Mouse (Mus musculus) midbrain, postnatal 0 days (tissue): ENCODE results near the gene G430095P16Rik. TPM values are rescaled to one million over a fixed set of nuclear protein-coding genes. Genes with fewer than 3 reads are reported as not detected.
A peak's percentile ranks its signal among the peaks of the same experiment; 100 is the strongest.

Source experiments
- ATAC-seq: fragments of 200-750 bp; cut with Nextera tagmentation; 2 replicates; pipeline ENCODE4 v1.8.0; 2017; ENCODE audit warnings: moderate number of reproducible peaks, mild to moderate bottlenecking, moderate TSS enrichment, moderate library complexity; ENCODE audit not compliant: low FRiP score
- DNase-seq: peaks from one replicate; pipeline ENCODE4 v3.0.0-alpha.2; 2015; ENCODE audit warnings: low spot score
- H3K27ac ChIP-seq: fragments of 300-500 bp; sonication (generic); 2 replicates; pipeline ENCODE4 v1.5.1; 2014; ENCODE audit warnings: low read depth, mild to moderate bottlenecking, low read length, mixed read lengths
- H3K27me3 ChIP-seq: fragments of 300-500 bp; sonication (generic); 2 replicates; pipeline ENCODE4 v1.6.1; 2014; ENCODE audit warnings: low read length, control low read depth, mixed read lengths; ENCODE audit not compliant: insufficient read depth
- H3K36me3 ChIP-seq: fragments of 300-500 bp; sonication (generic); 2 replicates; pipeline ENCODE4 v1.6.1; 2014; ENCODE audit warnings: low read length, control low read depth, mixed read lengths; ENCODE audit not compliant: insufficient read depth
- H3K4me1 ChIP-seq: fragments of 300-500 bp; sonication (generic); 2 replicates; pipeline ENCODE4 v1.6.1; 2014; ENCODE audit warnings: mild to moderate bottlenecking, control low read depth, antibody characterized with exemption, low read length, mixed read lengths; ENCODE audit not compliant: insufficient read depth
- H3K4me2 ChIP-seq: fragments of 300-500 bp; sonication (generic); 2 replicates; pipeline ENCODE4 v1.6.1; 2014; ENCODE audit warnings: low read depth, mild to moderate bottlenecking, low read length, mixed read lengths; ENCODE audit not compliant: poor library complexity, severe bottlenecking
- H3K4me3 ChIP-seq: fragments of 300-500 bp; sonication (generic); 2 replicates; pipeline ENCODE4 v1.5.1; 2014; ENCODE audit warnings: low read depth, mild to moderate bottlenecking, low read length, moderate library complexity
- H3K9ac ChIP-seq: fragments of 300-500 bp; sonication (generic); replicated peaks from 2 replicates; pipeline ENCODE4 v1.6.1; 2014; ENCODE audit warnings: mild to moderate bottlenecking, low read length, moderate library complexity, mixed read lengths; ENCODE audit not compliant: poor library complexity, severe bottlenecking
- H3K9me3 ChIP-seq: fragments of 300-500 bp; sonication (generic); 2 replicates; pipeline ENCODE4 v1.6.1; 2016; ENCODE audit warnings: low read length, control low read depth
- CTCF ChIP-seq: IDR thresholded peaks from 2 replicates; pipeline ENCODE4 v1.5.1; 2016; ENCODE audit warnings: antibody characterized with exemption, mild to moderate bottlenecking
- WGBS: fragments of 180-500 bp; shearing (Covaris S2); extraction: QIAGEN DNeasy Blood & Tissue Kit; methylation state at CpG from one replicate; pipeline ENCODE4 v1.1.7; 2014; 5-methylcytosine and 5-hydroxymethylcytosine counted together
- polyA plus RNA-seq: library from polyadenylated mRNA; unstranded; fragments of >200 nt; fragmentation: Nextera tagmentation; extraction: Ambion mirVana; gene quantifications from 2 replicates; pipeline ENCODE4 v1.2.1, GENCODE M21; 2015
- total RNA-seq: library from RNA; depleted of rRNA; stranded (reverse); fragments of >200 nt; gene quantifications from 2 replicates; pipeline ENCODE4 v1.2.3, GENCODE M21; 2014

The G430095P16Rik gene
- total and polyA plus RNA-seq, 2 experiments from 2014 or later = 0.39 TPM; not detected in 1

- Histone ChIP-seq H3K4me3 (no peak overlapping the region; the same call in 1 of the 2 replicates), H3K27ac (0 out of 2 replicates have a peak overlapping the region, but pooled peaks have one; percentile 18), H3K27me3 (0 out of 2 replicates have a peak, but pooled peaks cover 11% of the 10 kb centered on the region), H3K36me3 (no peaks in the 10 kb centered on the region), H3K4me1 (peaks cover 7% of the 10 kb centered on the region; the same call in 1 of the 2 replicates), H3K9ac (no peak overlapping the region), H3K9me3 (no peaks in the 10 kb centered on the region), H3K4me2 (peak overlapping the region; percentile 24; the same call in 1 of the 2 replicates)
- WGBS = 10% methylated on average over 10 of the region's 10 CpGs
- no peak for ATAC-seq
- DNase-seq = no peak
- TF ChIP-seq CTCF = no peak
These were observed 42.8 kb downstream of the G430095P16Rik start for GRCm38 (mm10) chr8:84765629-84766028.

DNA sequence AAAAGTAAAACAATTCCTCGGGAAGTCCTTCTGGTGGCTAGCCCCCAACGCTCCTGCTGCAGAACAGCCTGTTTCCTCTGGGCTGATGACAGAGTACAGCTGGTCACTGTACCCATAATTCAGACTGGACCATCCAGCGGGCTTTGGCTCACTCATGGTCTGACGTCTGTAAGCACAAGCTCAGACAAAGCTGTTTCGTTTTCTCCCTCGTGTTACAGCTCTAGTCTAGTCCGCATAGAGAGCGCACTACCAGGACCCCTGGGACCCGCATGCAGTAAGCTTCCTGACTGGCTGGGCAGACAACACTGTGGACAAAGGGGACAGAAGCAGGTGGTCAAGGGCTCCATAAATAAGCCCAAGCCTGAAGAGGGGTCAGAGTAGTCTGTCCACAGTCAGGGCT, 43.6 kb downstream of the G430095P16Rik start:
- 50% methylated on average over 9 of the region's 9 CpGs for WGBS
- no peak for TF ChIP-seq CTCF
- Histone ChIP-seq H3K9me3 (no peaks in the 10 kb centered on the region), H3K27ac (0 out of 2 replicates have a peak overlapping the region, but pooled peaks have one; percentile 18), H3K27me3 (0 out of 2 replicates have a peak, but pooled peaks cover 16% of the 10 kb centered on the region), H3K4me1 (peaks cover 7% of the 10 kb centered on the region; the same call in 1 of the 2 replicates), H3K36me3 (no peaks in the 10 kb centered on the region), H3K9ac (no peak overlapping the region), H3K4me2 (0 out of 2 replicates have a peak overlapping the region, but pooled peaks have one; percentile 15), H3K4me3 (no peak overlapping the region)
- ATAC-seq (no peak), DNase-seq (no peak)

GRCm38 (mm10) chr8:84767221-84767620, 44.4 kb downstream of the G430095P16Rik start:
- Histone ChIP-seq H3K9me3 (no peaks in the 10 kb centered on the region), H3K36me3 (no peaks in the 10 kb centered on the region), H3K27ac (no peak overlapping the region), H3K4me3 (no peak overlapping the region), H3K27me3 (0 out of 2 replicates have a peak, but pooled peaks cover 19% of the 10 kb centered on the region), H3K4me1 (peaks cover 7% of the 10 kb centered on the region; the same call in 1 of the 2 replicates), H3K9ac (no peak overlapping the region), H3K4me2 (no peak overlapping the region)
- DNase-seq (no peak), ATAC-seq (no peak)
- TF ChIP-seq CTCF = no peak
- WGBS = 80% methylated on average over 10 of the region's 10 CpGs

- Histone ChIP-seq H3K9me3 (no peaks in the 10 kb centered on the region), H3K4me2 (peak overlapping the region; percentile 54; the same call in 1 of the 2 replicates), H3K4me3 (no peak overlapping the region), H3K9ac (no peak overlapping the region), H3K4me1 (peaks cover 7% of the 10 kb centered on the region; the same call in 1 of the 2 replicates), H3K36me3 (no peaks in the 10 kb centered on the region), H3K27me3 (0 out of 2 replicates have a peak, but pooled peaks cover 19% of the 10 kb centered on the region), H3K27ac (no peak overlapping the region)
- DNase-seq (no peak), ATAC-seq (no peak)
- WGBS = 92% methylated on average over 14 of the region's 14 CpGs
- no peak for TF ChIP-seq CTCF
These were observed 45.7 kb downstream of the G430095P16Rik start for GRCm38 (mm10) chr8:84768343-84769095.

DNA sequence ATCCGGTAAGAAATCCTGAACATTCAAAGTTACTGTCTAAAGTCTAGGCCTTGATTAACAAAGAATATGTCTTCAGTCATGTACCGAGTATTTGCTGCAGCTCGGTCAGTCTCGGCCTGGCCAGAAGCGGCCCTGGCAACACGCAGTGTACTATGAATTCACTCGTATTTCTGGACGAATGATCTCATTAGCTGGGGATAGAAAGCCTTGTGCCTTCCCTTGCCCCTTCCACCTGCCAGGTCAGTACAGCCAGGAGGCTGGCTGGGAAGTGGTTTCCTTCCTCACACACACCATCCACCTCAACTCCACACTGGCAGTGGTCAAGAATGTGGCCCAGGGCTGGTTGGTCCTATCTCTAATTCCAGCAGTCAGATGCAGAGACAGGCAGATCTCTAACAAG, 46.5 kb downstream of the G430095P16Rik start:
- Histone ChIP-seq H3K27ac (no peak overlapping the region), H3K36me3 (no peaks in the 10 kb centered on the region), H3K9ac (no peak overlapping the region), H3K4me1 (peaks cover 7% of the 10 kb centered on the region; the same call in 1 of the 2 replicates), H3K27me3 (0 out of 2 replicates have a peak, but pooled peaks cover 19% of the 10 kb centered on the region), H3K4me3 (peak overlapping the region; percentile 8), H3K4me2 (peak overlapping the region; percentile 54), H3K9me3 (no peaks in the 10 kb centered on the region)
- ATAC-seq = no peak
- TF ChIP-seq CTCF = no peak
- 82% methylated on average over 8 of the region's 8 CpGs for WGBS
- DNase-seq = no peak
